Mouse (Mus musculus) urinary bladder, postnatal 4 days (tissue): ENCODE data around the gene Atf5.

Experiments used
- DNase-seq, 2 experiments: peaks; one replicate each; pipeline ENCODE4 v3.0.0; 2021 to 2022; ENCODE audit warnings: low spot score in 2 of 2

Gene Atf5

GRCm38 (mm10) chr7:44850146-44850545 is 33.7 kb upstream of the Atf5 start:
- DNase-seq, result peak; percentile 73 to 78

- peak; percentile 88 to 90 for DNase-seq
Measured at GRCm38 (mm10) chr7:44849416-44850111, 33.1 kb upstream of the Atf5 start.

GRCm38 (mm10) chr7:44848561-44849415 is 32.3 kb upstream of the Atf5 start, which contains the start of the genes Akt1s1 and Tbc1d17:
Gene Akt1s1 (plus strand): TSS chr7:44848991.
Gene Tbc1d17 (minus strand): TSS chr7:44849079.
- peak; percentile 98 to 99 for DNase-seq

DNA sequence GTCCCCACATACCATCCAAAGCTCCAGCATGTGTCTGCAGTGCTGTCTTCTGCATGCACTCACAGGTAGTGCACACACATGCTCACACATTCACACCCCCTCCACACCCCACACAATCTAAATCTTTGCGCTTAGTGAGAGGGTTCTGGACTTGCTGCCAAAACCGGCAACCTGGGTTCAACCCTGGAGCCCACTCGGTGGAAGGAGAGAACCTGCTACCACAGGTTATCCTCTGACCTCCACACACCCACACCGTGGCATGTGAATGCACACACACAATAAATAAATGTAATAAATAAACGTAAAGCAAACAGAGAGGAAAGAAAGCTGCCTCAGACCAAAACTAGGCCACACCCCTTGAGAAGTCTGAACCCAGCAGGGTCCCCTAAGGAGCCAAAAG is 31.3 kb upstream of the Atf5 start:
- no peak for DNase-seq

DNA sequence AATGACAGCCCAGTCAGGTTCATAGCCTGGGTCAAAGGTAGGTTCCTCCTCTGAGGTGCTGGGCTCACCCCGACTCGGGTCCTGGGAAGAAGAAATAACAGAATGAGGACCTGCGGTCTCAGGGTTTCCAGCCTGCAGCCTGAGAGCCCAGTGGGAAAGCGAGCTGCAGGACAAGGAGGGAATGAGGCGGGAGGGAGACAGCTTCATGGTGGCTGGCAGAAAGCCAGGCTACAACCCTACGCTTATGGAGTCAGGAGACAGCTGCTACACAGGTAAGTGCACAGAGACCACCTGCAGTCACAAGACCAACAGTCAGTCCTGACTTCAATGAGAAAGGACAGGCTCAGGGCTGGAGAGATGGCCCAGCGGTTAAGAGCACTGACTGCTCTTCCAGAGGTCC is 30.3 kb upstream of the Atf5 start:
- no peak for DNase-seq

GRCm38 (mm10) chr7:44845006-44845405 is 28.5 kb upstream of the Atf5 start:
- DNase-seq, result no peak

DNA sequence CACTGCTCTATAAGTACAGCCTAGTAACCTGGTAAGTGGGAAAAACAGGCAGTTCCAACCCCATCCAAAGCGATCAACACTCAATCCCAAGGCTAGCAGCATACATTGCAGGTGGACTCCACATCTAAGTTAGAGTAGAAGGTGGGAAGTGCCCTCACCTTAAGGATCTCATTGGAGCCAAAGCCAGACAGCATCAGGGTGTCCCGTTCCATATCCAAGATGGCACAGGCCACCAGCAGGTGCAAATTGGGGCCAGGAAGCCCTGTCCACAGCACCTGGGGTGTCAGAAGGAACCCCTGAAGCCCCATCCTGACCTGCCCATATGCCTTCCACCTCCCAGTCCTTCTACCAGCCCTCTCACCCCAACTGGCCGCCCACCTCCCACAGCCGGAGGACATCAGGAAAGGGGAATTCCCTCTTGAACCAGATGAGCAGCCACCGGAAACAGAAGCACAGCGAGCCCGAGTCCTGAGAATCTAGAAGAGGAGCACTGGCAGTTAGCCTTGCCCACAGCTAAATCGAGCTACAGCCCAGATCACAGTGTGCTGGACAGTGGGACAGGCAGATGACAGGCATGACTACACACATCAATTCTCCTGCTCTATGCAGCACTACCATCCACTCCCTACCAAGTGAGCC is 25.5 kb upstream of the Atf5 start:
- DNase-seq, result no peak

- DNase-seq, result no peak
Measured at GRCm38 (mm10) chr7:44840426-44840825, 24.0 kb upstream of the Atf5 start.

GRCm38 (mm10) chr7:44839491-44840191 is 23.2 kb upstream of the Atf5 start:
- DNase-seq, result peak in 1 of 2 experiments; percentile 41

- no peak for DNase-seq
Measured at GRCm38 (mm10) chr7:44839171-44839490, 22.7 kb upstream of the Atf5 start.

- DNase-seq, result no peak
Measured at GRCm38 (mm10) chr7:44838073-44838472, 21.6 kb upstream of the Atf5 start.

GRCm38 (mm10) chr7:44836423-44837053 is 20.1 kb upstream of the Atf5 start:
- no peak for DNase-seq

- no peak for DNase-seq
Measured at GRCm38 (mm10) chr7:44836016-44836404, 19.6 kb upstream of the Atf5 start.

DNA sequence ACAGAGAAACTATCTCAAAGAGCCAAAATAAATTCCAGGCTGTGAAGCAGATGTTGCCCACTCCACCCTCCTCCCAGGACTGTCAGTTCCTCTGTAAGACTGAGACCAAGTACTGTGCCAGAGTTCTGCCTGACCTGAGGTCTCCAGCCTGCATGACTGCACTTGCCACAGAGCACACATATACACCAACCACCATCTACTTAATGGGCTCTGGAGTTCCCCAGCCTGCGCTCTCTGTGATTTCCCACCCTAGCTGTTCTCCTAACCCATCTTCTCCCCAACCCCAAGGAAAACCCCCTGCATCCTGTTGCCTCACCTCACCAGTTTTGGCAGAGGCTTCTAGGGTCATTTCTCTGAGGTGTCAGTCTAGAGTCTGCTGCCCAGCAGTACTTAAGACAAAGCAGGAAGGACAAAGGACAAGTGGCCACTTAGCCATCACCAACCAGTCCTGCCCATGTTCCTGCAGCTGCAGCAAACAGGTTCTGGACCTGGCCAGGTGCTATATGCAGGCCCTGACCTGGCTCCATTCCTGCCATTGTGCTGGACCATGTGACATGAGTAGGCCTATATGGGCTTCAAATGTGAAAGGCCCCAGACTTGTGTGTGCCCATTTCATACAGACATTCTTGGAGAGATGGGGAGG is 19.0 kb upstream of the Atf5 start:
- no peak for DNase-seq

DNA sequence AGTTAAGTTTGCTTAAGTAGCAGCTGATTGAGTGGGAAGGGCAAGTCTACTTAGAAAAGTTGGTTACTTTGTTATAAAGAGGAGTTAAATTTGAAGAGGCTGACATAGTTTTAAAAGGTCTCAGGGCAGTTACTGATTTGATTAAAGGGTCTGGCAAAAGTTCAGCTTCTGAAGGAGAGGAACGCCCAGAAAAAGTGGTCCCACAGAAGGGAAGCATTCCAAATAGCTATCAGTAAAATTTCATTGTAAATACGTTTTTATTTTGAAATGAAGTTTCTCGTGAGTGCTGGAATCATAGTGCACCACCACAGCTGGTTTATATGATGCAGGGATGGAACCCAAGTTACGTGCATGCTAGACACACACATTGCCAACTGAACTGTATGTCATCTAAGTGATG is 16.3 kb upstream of the Atf5 start:
- no peak for DNase-seq

GRCm38 (mm10) chr7:44828706-44829105 is 12.2 kb upstream of the Atf5 start:
- no peak for DNase-seq

- DNase-seq, result no peak
Measured at GRCm38 (mm10) chr7:44826771-44827170, 10.3 kb upstream of the Atf5 start.

DNA sequence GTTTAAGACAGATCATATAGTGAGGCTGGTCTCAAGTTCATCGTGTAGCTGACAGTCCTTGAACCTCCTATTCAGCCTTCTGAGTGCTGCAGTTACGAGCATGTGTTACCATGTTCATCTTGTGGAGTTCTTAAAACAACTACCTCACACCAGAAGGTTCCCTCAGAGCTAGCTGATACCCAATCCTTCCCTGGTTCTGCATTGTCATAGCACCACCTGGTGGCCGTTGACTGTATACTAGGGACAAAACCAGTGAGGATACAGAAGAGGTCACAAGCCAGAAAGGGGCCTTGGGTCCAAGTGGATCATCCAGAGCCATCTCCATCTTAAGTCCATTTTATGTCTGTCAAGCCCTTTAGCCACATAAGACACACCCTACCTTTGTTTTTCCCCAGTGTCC is 8.4 kb upstream of the Atf5 start:
- DNase-seq, result peak; percentile 56 to 82

GRCm38 (mm10) chr7:44823409-44823808 is 7.0 kb upstream of the Atf5 start:
- no peak for DNase-seq

DNA sequence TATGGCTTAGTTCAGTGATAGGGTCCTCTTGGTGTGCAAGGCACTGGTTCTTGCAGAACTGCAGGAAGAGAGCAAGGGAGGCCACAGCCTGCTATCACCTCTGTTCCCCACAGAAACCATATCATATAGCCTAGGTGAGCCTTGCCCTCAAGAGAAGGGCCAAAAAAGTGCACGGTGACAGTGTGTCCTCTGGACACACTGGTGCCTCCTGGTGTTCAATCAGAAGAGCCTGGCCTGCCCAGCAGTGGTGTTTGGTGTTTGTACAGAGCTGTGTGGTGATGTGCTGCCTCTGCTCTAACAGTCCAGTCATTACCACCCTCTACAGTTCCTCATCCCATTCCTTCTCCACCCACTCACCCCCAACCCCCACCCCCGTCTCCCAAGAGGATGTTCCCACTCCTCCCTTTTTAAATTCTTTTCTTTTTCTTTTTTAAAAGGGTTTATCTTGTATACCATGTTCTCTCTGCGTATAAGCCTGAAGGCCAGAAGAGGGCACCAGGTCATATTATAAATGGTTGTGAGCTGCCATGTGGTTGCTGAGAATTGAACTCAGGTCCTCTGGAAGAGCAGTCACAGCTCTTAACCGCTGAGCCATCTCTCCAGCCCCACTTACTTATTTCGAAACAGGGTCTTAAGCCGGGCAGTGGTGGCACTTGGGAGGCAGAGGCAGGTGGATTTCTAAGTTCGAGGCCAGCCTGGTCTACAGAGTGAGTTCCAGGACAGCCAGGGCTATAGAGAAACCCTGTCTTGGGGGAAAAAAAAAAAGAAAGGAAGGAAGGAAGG is 5.4 kb upstream of the Atf5 start:
- peak; percentile 13 to 47 for DNase-seq
